Mouse (Mus musculus) B cell, adult 2 months (primary cell): ENCODE data around the gene Ctdspl2.
"Not testable (repeated sequence)": the region's sequence is repeated elsewhere in the genome, so short reads cannot be mapped to it uniquely, and the experiment has no call there.

ENCODE experiments used
- DNase-seq, 2 experiments: peaks; one replicate each; pipeline ENCODE4 v3.0.0; 2022

Ctdspl2 gene

DNA sequence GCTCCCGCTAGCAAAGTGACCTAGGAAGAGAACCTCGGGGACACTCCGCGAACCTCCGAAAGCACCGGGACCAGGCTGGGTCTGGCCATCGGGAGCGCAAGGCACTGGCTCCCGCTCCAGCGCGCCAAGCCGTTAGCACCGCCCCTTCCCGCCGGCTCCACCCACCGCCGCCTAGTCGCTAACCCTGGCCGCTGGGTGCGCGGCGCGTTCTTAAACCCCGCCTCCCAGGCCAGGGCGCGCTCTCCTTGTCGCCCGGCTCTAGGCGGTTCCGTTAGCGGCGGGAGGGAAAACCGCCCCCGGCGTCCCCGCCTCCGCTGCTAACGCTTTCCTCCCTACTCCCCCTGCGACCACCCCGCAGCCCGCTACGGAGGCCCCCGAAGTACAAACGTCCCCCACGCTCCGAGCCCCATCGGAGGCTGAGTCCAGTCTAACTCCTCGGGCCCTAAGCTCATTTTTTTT is at the start of gene Ctdspl2, which contains the start of gene Mageb3:
TSS of gene Ctdspl2 (plus strand) at position 237 of the 459 bp plus-strand sequence.
TSS of gene Mageb3 (minus strand) at position 328 of the 459 bp plus-strand sequence.
- peak; percentile 97 to 98 for DNase-seq

GRCm38 (mm10) chr2:121909975-121910374 is 45.8 kb upstream of the Ctdspl2 start:
- no peak for DNase-seq

GRCm38 (mm10) chr2:121916047-121916970 is 39.5 kb upstream of the Ctdspl2 start:
- no peak for DNase-seq

DNA sequence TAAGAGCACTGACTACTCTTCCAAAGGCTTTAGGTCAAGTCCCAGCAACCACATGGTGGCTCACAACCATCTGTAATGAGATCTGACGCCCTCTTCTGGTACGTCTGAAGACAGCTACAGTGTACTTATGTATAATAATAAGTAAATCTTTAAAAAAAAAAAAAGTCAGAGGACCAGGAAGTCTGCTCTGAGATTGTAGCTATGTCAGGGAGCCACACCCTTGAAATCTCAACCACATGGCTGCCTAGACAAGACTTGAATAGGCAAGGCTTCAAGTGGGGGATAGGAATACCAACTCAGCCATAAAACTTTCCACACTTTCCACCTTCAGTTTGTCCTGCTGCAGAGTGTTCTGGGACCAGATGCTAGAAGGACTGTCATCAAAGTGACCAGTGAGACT is 18.2 kb upstream of the Ctdspl2 start:
- DNase-seq: not testable (repeated sequence)

DNA sequence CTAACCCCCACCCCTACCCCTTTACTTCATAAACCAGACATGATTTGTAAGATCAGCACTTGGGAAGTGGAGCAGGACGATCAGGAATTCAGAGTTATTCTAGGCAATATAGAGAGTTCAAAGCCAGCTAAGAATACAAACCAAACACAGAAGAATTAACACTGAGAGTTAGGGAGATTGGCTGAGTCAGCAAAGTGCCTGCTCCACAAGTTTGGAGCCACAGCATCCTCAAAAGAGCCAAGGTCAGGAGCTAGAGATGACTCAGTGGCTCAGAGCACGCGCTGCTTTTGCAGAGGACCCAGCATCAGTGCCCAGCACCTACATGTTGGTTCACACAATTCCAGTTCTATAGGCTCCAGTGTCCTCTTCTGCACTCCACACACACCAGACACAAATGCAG is 12.4 kb upstream of the Ctdspl2 start:
- no peak for DNase-seq

DNA sequence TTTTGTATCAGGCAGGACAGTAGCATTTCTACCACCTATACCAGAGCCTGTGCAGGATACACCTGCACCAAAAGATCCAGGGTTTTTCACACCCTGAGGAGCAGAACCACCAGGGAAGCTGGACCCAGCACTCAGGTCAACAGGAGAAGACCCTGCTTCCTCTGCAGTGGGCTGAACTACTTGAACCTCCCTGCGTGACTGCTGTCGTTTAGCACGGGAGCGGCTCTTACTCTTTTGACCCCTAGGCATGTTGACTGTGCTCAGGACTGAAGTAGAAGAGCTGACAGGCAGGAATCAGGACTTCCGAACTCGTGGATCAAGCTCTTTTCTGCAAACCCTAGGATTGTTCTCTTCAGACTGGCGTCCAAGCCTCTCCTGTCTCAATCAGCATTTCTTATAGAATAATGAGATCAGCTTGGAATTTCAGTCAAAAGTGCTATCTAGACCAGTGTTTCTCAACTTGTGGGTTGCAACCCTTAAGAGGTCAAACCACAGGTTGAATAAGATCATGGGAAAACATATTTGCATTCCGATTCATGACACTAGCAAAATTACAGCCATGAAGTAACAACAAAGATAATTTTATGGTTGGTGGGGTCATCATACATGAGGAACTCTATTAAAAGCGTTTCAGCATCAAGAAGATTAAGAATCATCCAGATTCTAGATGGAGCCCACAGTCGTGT is 687 bp upstream of the Ctdspl2 start:
- peak in 1 of 2 experiments; percentile 4 for DNase-seq

DNA sequence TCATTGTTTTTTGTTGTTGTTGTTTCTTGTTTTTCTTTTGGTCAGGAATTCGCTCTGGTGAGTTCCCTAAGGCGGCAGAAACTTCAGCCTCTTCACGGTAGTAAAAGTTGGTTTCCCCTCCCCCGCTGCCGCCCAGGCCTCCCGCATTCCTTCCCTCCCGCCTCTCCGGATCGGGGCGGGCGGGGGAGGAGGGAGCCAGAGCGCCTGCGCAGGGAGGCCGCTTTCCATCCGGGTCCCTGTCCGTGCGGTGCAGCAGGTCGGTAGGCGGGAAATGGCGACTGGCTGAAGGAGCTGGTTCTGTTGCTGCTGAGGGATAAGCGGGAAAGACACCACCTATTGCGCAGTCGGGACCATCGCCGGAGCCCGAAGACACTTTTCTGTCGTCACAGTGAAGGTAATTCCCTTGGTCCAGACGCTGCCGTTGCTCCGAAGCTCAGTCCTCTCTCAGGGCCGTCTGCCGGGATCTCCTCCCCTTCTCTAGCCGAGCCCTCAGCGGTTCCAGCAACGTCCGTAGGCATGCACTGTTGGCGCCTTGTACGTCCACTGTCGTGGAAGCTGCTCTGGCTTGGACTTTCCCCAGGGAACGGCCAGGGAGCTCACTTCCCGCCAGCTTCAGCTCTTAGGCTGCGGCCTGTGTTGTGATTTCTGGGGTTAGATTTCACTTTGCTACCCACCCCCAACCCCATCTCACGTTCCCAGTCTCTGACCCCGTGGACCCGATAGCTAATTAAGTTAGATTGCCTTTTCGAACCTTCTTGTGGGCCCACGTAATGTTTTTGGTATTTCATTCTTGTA is 620 bp downstream of the Ctdspl2 start:
- DNase-seq: peak; percentile 95

- no peak for DNase-seq
Measured at GRCm38 (mm10) chr2:121957216-121957792, 1.5 kb downstream of the Ctdspl2 start.

- DNase-seq: no peak
Measured at GRCm38 (mm10) chr2:121995738-121996137, 39.9 kb downstream of the Ctdspl2 start.

GRCm38 (mm10) chr2:122008832-122009231 is 53.0 kb downstream of the Ctdspl2 start:
- DNase-seq: no peak

DNA sequence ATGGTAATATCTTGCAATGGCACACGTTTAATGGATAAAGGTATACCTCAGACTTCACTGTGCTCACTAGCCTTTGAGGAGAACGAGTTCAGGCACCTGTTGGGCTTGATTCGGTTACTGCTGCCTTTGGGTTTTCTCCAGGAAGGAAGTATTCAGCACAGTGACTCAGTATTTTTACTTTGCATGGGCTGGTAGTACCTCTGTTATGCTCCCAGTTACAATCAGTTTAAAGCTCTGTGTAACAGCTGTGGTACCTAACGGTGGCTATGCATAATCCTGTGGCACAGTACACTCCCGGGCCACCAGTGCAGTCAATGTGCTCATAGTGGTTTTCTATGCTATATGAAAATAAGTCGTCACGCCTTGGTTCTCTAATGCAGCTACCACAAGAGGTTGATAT is 55.6 kb downstream of the Ctdspl2 start:
- no peak for DNase-seq

DNA sequence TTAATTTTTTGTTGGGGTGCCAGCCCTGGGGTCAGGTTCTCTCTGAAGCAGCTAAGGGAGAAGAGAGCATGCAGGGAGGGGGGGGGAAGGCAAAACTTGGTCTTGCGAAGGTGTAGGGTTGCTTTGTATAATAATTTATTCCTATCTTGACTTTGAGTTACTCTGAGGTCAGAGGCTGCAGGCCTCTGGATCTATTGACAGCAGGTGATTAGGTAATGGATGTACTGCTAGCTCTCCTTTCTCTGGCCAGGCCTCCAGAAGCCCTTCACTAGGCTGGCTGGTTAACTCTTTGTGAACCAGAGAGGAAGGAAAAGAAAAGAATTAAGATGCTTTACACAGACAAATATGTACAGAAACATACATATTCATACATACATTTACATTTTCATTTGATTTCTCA is 62.9 kb downstream of the Ctdspl2 start:
- DNase-seq: no peak

- DNase-seq: peak; percentile 15 to 17
Measured at GRCm38 (mm10) chr2:122022284-122022683, 66.5 kb downstream of the Ctdspl2 start.

- DNase-seq: not testable (repeated sequence)
Measured at GRCm38 (mm10) chr2:122027091-122027490, 71.3 kb downstream of the Ctdspl2 start.

DNA sequence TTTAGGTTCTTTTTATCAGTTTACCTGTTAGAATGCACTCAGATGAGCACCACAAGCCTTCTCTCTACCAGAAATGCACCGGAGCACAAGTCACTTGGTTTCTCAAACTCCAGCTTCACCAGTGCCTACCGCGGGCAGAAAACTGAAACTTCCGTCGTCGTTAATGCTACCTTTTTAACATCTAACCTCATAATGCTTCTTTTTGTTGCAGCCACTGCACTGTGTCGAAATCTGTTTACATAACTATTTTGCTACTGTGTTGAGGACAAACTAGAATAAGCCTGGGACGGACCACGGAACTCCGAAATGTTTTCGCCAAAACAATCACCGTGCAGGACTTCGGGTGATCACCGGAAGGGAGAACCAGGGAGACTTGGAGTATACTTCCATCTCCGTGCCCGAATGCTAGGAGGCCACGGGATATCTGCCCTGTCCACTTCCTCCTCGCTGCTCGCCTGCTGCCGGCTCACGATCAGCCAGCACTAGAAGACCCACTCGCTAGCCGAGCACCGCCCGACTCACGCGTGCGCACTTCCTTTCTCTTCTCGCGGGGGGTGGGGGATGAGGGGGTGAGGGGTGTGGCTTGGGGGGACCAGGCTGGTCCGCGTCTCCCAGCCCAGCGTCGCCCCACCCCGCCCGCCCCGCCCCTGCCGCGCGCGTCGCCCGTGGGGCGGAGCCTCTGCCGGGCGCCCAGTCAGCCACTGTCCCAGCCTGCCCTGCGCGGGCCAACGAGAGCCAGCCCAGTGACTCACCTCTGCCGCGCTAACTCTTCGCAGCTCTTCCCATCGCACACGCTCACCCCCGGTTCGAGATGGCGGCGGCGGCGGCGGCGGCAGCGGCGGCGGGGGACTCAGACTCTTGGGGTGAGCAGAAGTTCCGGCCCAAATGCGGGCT is 72.3 kb downstream of the Ctdspl2 start, which contains the start of gene Eif3j1:
TSS of gene Eif3j1 (plus strand) at position 685 of the 894 bp plus-strand sequence.
- peak; percentile 92 to 93 for DNase-seq

GRCm38 (mm10) chr2:122028756-122029700 is 73.2 kb downstream of the Ctdspl2 start:
- DNase-seq: peak in 1 of 2 experiments; percentile 43

GRCm38 (mm10) chr2:122031970-122032369 is 76.2 kb downstream of the Ctdspl2 start:
- no peak for DNase-seq

GRCm38 (mm10) chr2:122036064-122036463 is 80.3 kb downstream of the Ctdspl2 start:
- DNase-seq: no peak

- no peak for DNase-seq
Measured at GRCm38 (mm10) chr2:122043926-122044325, 88.1 kb downstream of the Ctdspl2 start.
